8 mouse cellular contexts compared by ENCODE assay signal in genomic region chr1:75505956-75506831, GRCm38 (mm10). TPM values are rescaled to one million over a fixed set of nuclear protein-coding genes. Genes with fewer than 3 reads are reported as not detected.
DNase-seq lines count a peak whose midpoint lies in the region; ATAC-seq and TF ChIP-seq lines count a peak whose summit lies in the region.

TSS of gene Obsl1 (minus strand) at chr1:75506452.

- H3K4me3 ChIP-seq in spleen, adult 2 months (ENCODE audit: extremely low read depth, insufficient read depth, insufficient read length) = peak within 1 kb of the TSS; percentile 16
- peak within 1 kb of the TSS; percentile 89 for H3K4me3 ChIP-seq in embryonic facial prominence, embryonic 13.5 days
- H3K4me3 ChIP-seq in heart, embryonic 12.5 days = peak within 1 kb of the TSS; percentile 73
- peak within 1 kb of the TSS; percentile 79 for H3K4me3 ChIP-seq in lung, embryonic 15.5 days

- no peak for TF ChIP-seq CTCF in spleen, adult 2 months (IDR thresholded peaks at IDR 0.05; ENCODE audit: extremely low read depth, insufficient read depth, insufficient read length, insufficient replicate concordance)

- no peak within 1 kb of the TSS for H3K27ac ChIP-seq in spleen, adult 2 months (ENCODE audit: insufficient read depth, low read length)
- H3K27ac ChIP-seq in embryonic facial prominence, embryonic 13.5 days = peak within 1 kb of the TSS; percentile 97
- peak within 1 kb of the TSS; percentile 99 for H3K27ac ChIP-seq in heart, embryonic 12.5 days (ENCODE audit: poor library complexity, severe bottlenecking)
- H3K27ac ChIP-seq in lung, embryonic 15.5 days = peak within 1 kb of the TSS; percentile 98

- H3K9ac ChIP-seq in embryonic facial prominence, embryonic 13.5 days = peak within 1 kb of the TSS; percentile 98
- H3K9ac ChIP-seq in heart, embryonic 12.5 days = peak within 1 kb of the TSS; percentile 96
- peak within 1 kb of the TSS; percentile 99 for H3K9ac ChIP-seq in lung, embryonic 15.5 days

- ATAC-seq in embryonic facial prominence, embryonic 13.5 days (ENCODE audit: insufficient number of reproducible peaks, insufficient read depth, low FRiP score, low TSS enrichment, low read depth) = peak; percentile 86
- peak; percentile 90 for ATAC-seq in heart, embryonic 12.5 days (ENCODE audit: insufficient number of reproducible peaks, low FRiP score)
- ATAC-seq in lung, embryonic 15.5 days (ENCODE audit: borderline replicate concordance, extremely low read depth, low FRiP score, low TSS enrichment) = peak; percentile 94

- no peaks in the 10 kb centered on the region; the same call in 1 of the 2 replicates for H3K4me1 ChIP-seq in spleen, adult 2 months (ENCODE audit: control insufficient read depth, insufficient read depth, insufficient read length)
- peaks cover 39% of the 10 kb centered on the region for H3K4me1 ChIP-seq in embryonic facial prominence, embryonic 13.5 days
- peaks cover 60% of the 10 kb centered on the region for H3K4me1 ChIP-seq in heart, embryonic 12.5 days (replicated peaks)
- H3K4me1 ChIP-seq in lung, embryonic 15.5 days = peaks cover 39% of the 10 kb centered on the region

- H3K4me2 ChIP-seq in embryonic facial prominence, embryonic 13.5 days = peak within 1 kb of the TSS; percentile 95
- H3K4me2 ChIP-seq in heart, embryonic 12.5 days = peak within 1 kb of the TSS; percentile 87
- peak within 1 kb of the TSS; percentile 79 for H3K4me2 ChIP-seq in lung, embryonic 15.5 days

- peaks cover 13% of the 10 kb centered on the region for H3K27me3 ChIP-seq in spleen, adult 2 months (ENCODE audit: control insufficient read depth, insufficient read depth, low read length)
- H3K27me3 ChIP-seq in embryonic facial prominence, embryonic 13.5 days = no peaks in the 10 kb centered on the region
- H3K27me3 ChIP-seq in heart, embryonic 12.5 days (replicated peaks) = no peaks in the 10 kb centered on the region
- H3K27me3 ChIP-seq in lung, embryonic 15.5 days = no peaks in the 10 kb centered on the region

- no peak for DNase-seq in spleen, adult 2 months (ENCODE audit: low read depth in 1 of 2, low spot score in 2 of 2)
- DNase-seq in spleen, postnatal 14 days (ENCODE audit: low spot score in 2 of 2) = no peak
- DNase-seq in kidney, postnatal 14 days = peak; percentile 85
- peak; percentile 46 for DNase-seq in retina, postnatal 7 days (ENCODE audit: low read depth, low spot score)
- DNase-seq in spleen, adult 18-20 months = no peak

- WGBS in spleen, adult 2 months = 4% methylated on average over 64 of the region's 65 CpGs
- under 1% methylated on average over 64 of the region's 65 CpGs for WGBS in embryonic facial prominence, embryonic 13.5 days
- under 1% methylated on average over 65 of the region's 65 CpGs for WGBS in heart, embryonic 12.5 days
- under 1% methylated on average over 63 of the region's 65 CpGs for WGBS in lung, embryonic 15.5 days

- H3K9me3 ChIP-seq in embryonic facial prominence, embryonic 13.5 days = no peaks in the 10 kb centered on the region
- no peaks in the 10 kb centered on the region for H3K9me3 ChIP-seq in heart, embryonic 12.5 days (replicated peaks)
- no peaks in the 10 kb centered on the region for H3K9me3 ChIP-seq in lung, embryonic 15.5 days

- no peaks in the 10 kb centered on the region for H3K36me3 ChIP-seq in spleen, adult 2 months (ENCODE audit: control insufficient read depth, insufficient read depth, low read length)
- H3K36me3 ChIP-seq in embryonic facial prominence, embryonic 13.5 days = peaks cover 26% of the 10 kb centered on the region
- peaks cover 31% of the 10 kb centered on the region for H3K36me3 ChIP-seq in heart, embryonic 12.5 days
- H3K36me3 ChIP-seq in lung, embryonic 15.5 days = peaks cover 25% of the 10 kb centered on the region

- no peak for TF ChIP-seq POLR2A in spleen, adult 2 months (IDR thresholded peaks at IDR 0.05; ENCODE audit: low read depth, low read length)

RNA-seq across cellular contexts. Expression of gene Obsl1, which starts in this region (rescaled TPM):
- 7.8 and 7.9 TPM in 2 replicates for polyA plus RNA-seq in spleen, adult 2 months (2012; rRNA removed)
- 62.3 and 67.1 TPM in 2 replicates for polyA plus RNA-seq in embryonic facial prominence, embryonic 13.5 days (2015; fragmentation: Nextera tagmentation; extraction: Ambion mirVana)
- polyA plus RNA-seq in heart, embryonic 12.5 days (2016; fragmentation: Nextera tagmentation; extraction: Ambion mirVana) = 137 and 147 TPM in 2 replicates
- 74.0 and 77.9 TPM in 2 replicates for polyA plus RNA-seq in lung, embryonic 15.5 days (2015; fragmentation: Nextera tagmentation; extraction: Ambion mirVana)

Comparison
In these comparisons a context has a peak if more than half of its experiments do, and no peak if none do; other contexts are left out.
1. DNase-seq: peak in kidney, postnatal 14 days (single experiment) and retina, postnatal 7 days (single experiment); none in spleen, adult 2 months (0 of 2), spleen, postnatal 14 days (0 of 2) and spleen, adult 18-20 months (0 of 2).
2. H3K4me3 ChIP-seq: peak in every context shown above with its lines; median percentile 89 in embryonic facial prominence, embryonic 13.5 days; 79 in lung, embryonic 15.5 days; 73 in heart, embryonic 12.5 days; 16 in spleen, adult 2 months.
3. Peak in every context shown above with its lines, with median percentiles within 50 percentile points of each other: ATAC-seq, H3K4me2 ChIP-seq and H3K9ac ChIP-seq.